Mouse (Mus musculus): ENCODE results near the gene Akap1.

Akap1 gene

GRCm38 (mm10) chr11:88782531-88782930 lies 81.9 kb downstream of the Akap1 start:
- no peak for DNase-seq (ENCODE audit: low read depth, low spot score)
